24 mouse cellular contexts compared by ENCODE assay signal in genomic region chr13:73881347-73881746, GRCm38 (mm10). TPM values are rescaled to one million over a fixed set of nuclear protein-coding genes. Genes with fewer than 3 reads are reported as not detected.
A peak's percentile ranks its signal among the peaks of the same experiment; 100 is the strongest.
DNase-seq lines count a peak whose midpoint lies in the region; ATAC-seq and TF ChIP-seq lines count a peak whose summit lies in the region.
"Had no signal": no experiment of that assay in that cellular context is flagged by ENCODE, and none has a peak within 500 bp of the region (broad histone marks: within the 10 kb centered on the region; RNA-seq: fewer than 3 reads in every experiment).

No protein-coding gene starts in this region.

- H3K9me3 ChIP-seq in lung, postnatal 0 days (ENCODE audit: low read length): no peaks in the 10 kb centered on the region
- peaks cover 5% of the 10 kb centered on the region; the same call in 1 of the 2 replicates for H3K9me3 ChIP-seq in embryonic facial prominence, embryonic 14.5 days (ENCODE audit: control insufficient read depth, low read length)
- H3K9me3 ChIP-seq: embryonic facial prominence, embryonic 12.5 days; forebrain, embryonic 15.5 days; hindbrain, embryonic 13.5 days; kidney, embryonic 15.5 days; liver, embryonic 13.5 days; midbrain, embryonic 15.5 days; stomach, embryonic 15.5 days had no signal

- WGBS in lung, postnatal 0 days: 49% methylated on average over 8 of the region's 8 CpGs
- 38% methylated on average over 8 of the region's 8 CpGs for WGBS in embryonic facial prominence, embryonic 14.5 days

- peak; percentile 45 for DNase-seq in gastrocnemius, adult 18-20 months (ENCODE audit: low spot score)
- DNase-seq in gastrocnemius, postnatal 4 days (ENCODE audit: low spot score in 2 of 2): no peak
- DNase-seq in lung, postnatal 0 days (ENCODE audit: low spot score): peak; percentile 15
- DNase-seq in lung, postnatal 25 days (ENCODE audit: low spot score): no peak
- DNase-seq in embryonic facial prominence, embryonic 14.5 days (ENCODE audit: low spot score): no peak
- DNase-seq in thymus, postnatal 4 days: no peak
- DNase-seq in Muller cell, postnatal 12 days (ENCODE audit: inconsistent ontology term): no peak
- DNase-seq: cerebellum, adult 11-12 months; cerebellum, postnatal 10 days; kidney, adult 11 months; layer of hippocampus, adult 9-11 months; liver, embryonic 13.5 days; lung, adult 2 months; right cerebral cortex, adult 18-20 months; right cerebral cortex, postnatal 4 days; thymus, postnatal 36 days had no signal

- H3K4me3 ChIP-seq in lung, postnatal 0 days (ENCODE audit: low read depth, low read length): no peak overlapping the region
- H3K4me3 ChIP-seq in embryonic facial prominence, embryonic 14.5 days (ENCODE audit: low read depth, low read length): no peak overlapping the region
- H3K4me3 ChIP-seq: embryonic facial prominence, embryonic 12.5 days; forebrain, embryonic 15.5 days; hindbrain, embryonic 13.5 days; kidney, embryonic 15.5 days; limb, embryonic 13.5 days; liver, embryonic 13.5 days; midbrain, embryonic 15.5 days; stomach, embryonic 15.5 days had no signal

- ATAC-seq in lung, postnatal 0 days: no peak
- no peak for ATAC-seq in embryonic facial prominence, embryonic 14.5 days (ENCODE audit: low read depth)
- ATAC-seq: forebrain, embryonic 15.5 days; midbrain, embryonic 15.5 days had no signal

- no peaks in the 10 kb centered on the region for H3K27me3 ChIP-seq in lung, postnatal 0 days (replicated peaks; ENCODE audit: insufficient read depth, low read length)
- H3K27me3 ChIP-seq in embryonic facial prominence, embryonic 14.5 days (replicated peaks; ENCODE audit: control insufficient read depth, insufficient read depth, low read length): no peaks in the 10 kb centered on the region
- H3K27me3 ChIP-seq: embryonic facial prominence, embryonic 12.5 days; forebrain, embryonic 15.5 days; hindbrain, embryonic 13.5 days; kidney, embryonic 15.5 days; limb, embryonic 13.5 days; liver, embryonic 13.5 days; midbrain, embryonic 15.5 days; stomach, embryonic 15.5 days had no signal

- no peaks in the 10 kb centered on the region for H3K4me1 ChIP-seq in lung, postnatal 0 days (ENCODE audit: insufficient read depth, low read depth, low read length)
- H3K4me1 ChIP-seq in embryonic facial prominence, embryonic 14.5 days (ENCODE audit: control insufficient read depth, insufficient read depth, low read length): peaks cover 12% of the 10 kb centered on the region
- H3K4me1 ChIP-seq: forebrain, embryonic 15.5 days; hindbrain, embryonic 13.5 days; kidney, embryonic 15.5 days; liver, embryonic 13.5 days; midbrain, embryonic 15.5 days; stomach, embryonic 15.5 days had no signal

- H3K4me2 ChIP-seq in lung, postnatal 0 days (replicated peaks; ENCODE audit: low read depth, low read length): no peak overlapping the region
- no peak overlapping the region for H3K4me2 ChIP-seq in embryonic facial prominence, embryonic 14.5 days (ENCODE audit: low read depth, low read length)
- H3K4me2 ChIP-seq: embryonic facial prominence, embryonic 12.5 days; forebrain, embryonic 15.5 days; hindbrain, embryonic 13.5 days; kidney, embryonic 15.5 days; limb, embryonic 13.5 days; liver, embryonic 13.5 days; midbrain, embryonic 15.5 days; stomach, embryonic 15.5 days had no signal

- TF ChIP-seq CTCF in lung, postnatal 0 days (IDR thresholded peaks at IDR 0.05): no peak

- no peak overlapping the region for H3K9ac ChIP-seq in lung, postnatal 0 days (replicated peaks; ENCODE audit: low read depth)
- no peak overlapping the region for H3K9ac ChIP-seq in embryonic facial prominence, embryonic 14.5 days (ENCODE audit: low read depth, low read length)
- H3K9ac ChIP-seq: embryonic facial prominence, embryonic 12.5 days; forebrain, embryonic 15.5 days; hindbrain, embryonic 13.5 days; kidney, embryonic 15.5 days; limb, embryonic 13.5 days; liver, embryonic 13.5 days; midbrain, embryonic 15.5 days; stomach, embryonic 15.5 days had no signal

- no peak overlapping the region for H3K27ac ChIP-seq in lung, postnatal 0 days (ENCODE audit: low read length)
- H3K27ac ChIP-seq in embryonic facial prominence, embryonic 14.5 days (replicated peaks; ENCODE audit: low read depth, low read length): 0 out of 2 replicates have a peak overlapping the region, but pooled peaks have one; percentile 63
- H3K27ac ChIP-seq: forebrain, embryonic 15.5 days; hindbrain, embryonic 13.5 days; kidney, embryonic 15.5 days; liver, embryonic 13.5 days; macrophage; midbrain, embryonic 15.5 days; stomach, embryonic 15.5 days had no signal

- TF ChIP-seq EP300 in lung, postnatal 0 days (IDR thresholded peaks at IDR 0.05): no peak

- H3K36me3 ChIP-seq in lung, postnatal 0 days (ENCODE audit: insufficient read depth, low read length): no peaks in the 10 kb centered on the region
- H3K36me3 ChIP-seq in embryonic facial prominence, embryonic 14.5 days (ENCODE audit: control insufficient read depth, insufficient read depth, low read length): no peaks in the 10 kb centered on the region
- H3K36me3 ChIP-seq: embryonic facial prominence, embryonic 12.5 days; forebrain, embryonic 15.5 days; hindbrain, embryonic 13.5 days; kidney, embryonic 15.5 days; limb, embryonic 13.5 days; liver, embryonic 13.5 days; midbrain, embryonic 15.5 days; stomach, embryonic 15.5 days had no signal

RNA-seq across cellular contexts. Expression of gene Nkd2, which starts 33.9 kb away (rescaled TPM):
- 1 to 10 TPM in 1 of 2 experiments, under 1 TPM in 1; 0.80 to 1.1 TPM for total RNA-seq in gastrocnemius, adult 18-20 months (2021)
- 1 to 10 TPM; 2.9 to 5.0 TPM for total RNA-seq in gastrocnemius, postnatal 4 days (2021)
- polyA plus RNA-seq in lung, postnatal 0 days (2015; fragmentation: Nextera tagmentation; extraction: Ambion mirVana): 3.1 and 3.2 TPM in 2 replicates
- polyA plus RNA-seq in embryonic facial prominence, embryonic 14.5 days (2014; fragmentation: Nextera tagmentation; extraction: Ambion mirVana): 18.6 and 20.1 TPM in 2 replicates
- polyA plus RNA-seq: macrophage had no signal

RNA-seq across cellular contexts. Expression of gene Trip13, which starts 56.2 kb away (rescaled TPM):
- total RNA-seq in gastrocnemius, adult 18-20 months (2021): under 1 TPM; 0.27 to 0.28 TPM
- 1 to 10 TPM; 5.1 to 7.4 TPM for total RNA-seq in gastrocnemius, postnatal 4 days (2021)
- 2.4 and 4.1 TPM in 2 replicates for polyA plus RNA-seq in lung, postnatal 0 days (2015; fragmentation: Nextera tagmentation; extraction: Ambion mirVana)
- polyA plus RNA-seq in embryonic facial prominence, embryonic 14.5 days (2014; fragmentation: Nextera tagmentation; extraction: Ambion mirVana): 31.1 and 35.9 TPM in 2 replicates

RNA-seq across cellular contexts. Expression of gene Brd9, which starts 56.3 kb away (rescaled TPM):
- total RNA-seq in gastrocnemius, adult 18-20 months (2021): 1 to 10 TPM; 8.8 to 9.4 TPM
- 10 to 100 TPM; 25.8 to 29.1 TPM for total RNA-seq in gastrocnemius, postnatal 4 days (2021)
- 33.8 and 35.2 TPM in 2 replicates for polyA plus RNA-seq in lung, postnatal 0 days (2015; fragmentation: Nextera tagmentation; extraction: Ambion mirVana)
- 45.0 and 46.4 TPM in 2 replicates for polyA plus RNA-seq in embryonic facial prominence, embryonic 14.5 days (2014; fragmentation: Nextera tagmentation; extraction: Ambion mirVana)

Comparison
In these comparisons a context has a peak if more than half of its experiments do, and no peak if none do; other contexts are left out.
1. DNase-seq: peak in gastrocnemius, adult 18-20 months (single experiment) and lung, postnatal 0 days (single experiment); none in gastrocnemius, postnatal 4 days (0 of 2), lung, postnatal 25 days (single experiment), embryonic facial prominence, embryonic 14.5 days (single experiment), thymus, postnatal 4 days (single experiment) and Muller cell, postnatal 12 days (single experiment).
2. RNA of gene Trip13, which starts 56.2 kb away (total RNA-seq): 5.1 to 7.4 TPM in gastrocnemius, postnatal 4 days; 0.27 to 0.28 TPM in gastrocnemius, adult 18-20 months; every median in the first group is over 4 times any median in the second.